ENCODE assay signal across 7 mouse cellular contexts in the genomic region with DNA sequence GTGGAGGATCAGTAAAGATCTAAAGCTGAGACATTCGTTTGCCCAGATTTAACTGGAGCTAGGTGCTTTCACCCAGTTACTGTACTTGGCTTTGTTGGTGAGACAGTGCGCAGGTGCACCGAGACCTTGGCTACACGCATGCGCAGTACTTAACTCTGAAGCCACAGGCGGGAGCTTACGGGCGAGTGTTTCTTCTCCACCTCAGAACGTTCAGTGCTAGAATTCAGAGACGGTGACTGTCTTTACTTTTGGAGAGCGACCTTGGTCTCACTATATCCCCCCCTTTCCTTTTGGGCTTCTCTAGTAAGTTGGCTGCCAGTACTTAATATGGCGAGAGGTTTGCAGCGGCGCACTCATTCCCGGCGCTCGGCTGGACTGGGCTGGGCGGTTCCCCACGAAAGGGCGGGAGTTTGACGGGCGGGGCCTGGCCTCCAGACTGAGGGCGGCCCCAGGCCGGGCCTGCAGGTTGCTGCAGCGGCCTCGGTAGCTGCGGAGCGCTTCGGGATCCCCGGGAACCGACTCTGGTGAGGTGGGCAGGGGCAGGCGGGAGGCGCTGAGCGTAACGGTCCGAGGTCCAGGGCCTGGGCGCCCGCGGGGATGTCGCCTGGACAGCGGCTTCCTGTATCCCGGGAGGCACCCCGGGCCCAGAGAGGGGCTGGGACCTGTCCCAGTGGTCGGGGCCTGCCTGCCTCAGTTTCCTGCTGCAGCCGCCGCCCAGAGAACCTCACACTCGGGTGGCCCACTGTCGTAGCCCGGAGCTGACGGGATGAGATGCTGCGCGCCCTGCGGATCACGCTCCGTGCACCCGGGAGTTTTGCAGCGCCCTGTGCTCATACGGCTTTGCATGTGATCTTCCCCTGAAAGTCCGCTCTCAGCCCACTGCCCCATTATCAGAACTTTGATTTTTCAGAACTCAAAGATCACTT. TPM values are rescaled to one million over a fixed set of nuclear protein-coding genes. Genes with fewer than 3 reads are reported as not detected.
DNase-seq lines count a peak whose midpoint lies in the region; ATAC-seq and TF ChIP-seq lines count a peak whose summit lies in the region.

Gene Cep250 (plus strand): TSS at position 325 of the 926 bp plus-strand sequence.

- H3K9ac ChIP-seq in intestine, postnatal 0 days (ENCODE audit: low read depth, low read length), result peak within 1 kb of the TSS; percentile 86
- peak within 1 kb of the TSS; percentile 96 for H3K9ac ChIP-seq in midbrain, embryonic 12.5 days (replicated peaks)

- peak within 1 kb of the TSS; percentile 79 for H3K4me2 ChIP-seq in intestine, postnatal 0 days (replicated peaks; ENCODE audit: low read depth)
- H3K4me2 ChIP-seq in midbrain, embryonic 12.5 days (replicated peaks), result peak within 1 kb of the TSS; percentile 68

- H3K36me3 ChIP-seq in intestine, postnatal 0 days (ENCODE audit: control insufficient read depth, insufficient read depth), result no peaks in the 10 kb centered on the region
- H3K36me3 ChIP-seq in midbrain, embryonic 12.5 days, result 0 out of 2 replicates have a peak, but pooled peaks cover 8% of the 10 kb centered on the region
- H3K36me3 ChIP-seq in small intestine, adult 2 months (ENCODE audit: control insufficient read depth, insufficient read depth, low read length), result no peaks in the 10 kb centered on the region

- peak within 1 kb of the TSS; percentile 82 for H3K4me3 ChIP-seq in intestine, postnatal 0 days (ENCODE audit: low read depth, low read length)
- H3K4me3 ChIP-seq in midbrain, embryonic 12.5 days, result peak within 1 kb of the TSS; percentile 84
- peak within 1 kb of the TSS; percentile 93 for H3K4me3 ChIP-seq in small intestine, adult 2 months (ENCODE audit: low read depth, low read length)

- no peak for TF ChIP-seq CTCF in intestine, postnatal 0 days (IDR thresholded peaks at IDR 0.05; ENCODE audit: low read depth)
- no peak for TF ChIP-seq CTCF in small intestine, adult 2 months (IDR thresholded peaks at IDR 0.05; ENCODE audit: extremely low read depth, insufficient read length, insufficient replicate concordance, low read depth, low read length)

- peak; percentile 98 for ATAC-seq in intestine, postnatal 0 days
- ATAC-seq in midbrain, embryonic 12.5 days (ENCODE audit: low FRiP score, low read depth), result peak; percentile 97

- H3K4me1 ChIP-seq in intestine, postnatal 0 days (replicated peaks; ENCODE audit: control insufficient read depth, insufficient read depth, low read length), result no peaks in the 10 kb centered on the region
- H3K4me1 ChIP-seq in midbrain, embryonic 12.5 days, result peaks cover 7% of the 10 kb centered on the region
- H3K4me1 ChIP-seq in small intestine, adult 2 months (ENCODE audit: control insufficient read depth, insufficient read depth, insufficient read length, low read length), result no peaks in the 10 kb centered on the region

- WGBS in intestine, postnatal 0 days, result under 1% methylated on average over 59 of the region's 59 CpGs
- WGBS in midbrain, embryonic 12.5 days, result under 1% methylated on average over 59 of the region's 59 CpGs
- WGBS in small intestine, adult 2 months, result under 1% methylated on average over 59 of the region's 59 CpGs

- intact Hi-C loops in left cerebral cortex, postnatal 4 days (cut with DNase I), result no loop called here

- H3K27ac ChIP-seq in intestine, postnatal 0 days (ENCODE audit: low read depth, low read length), result peak within 1 kb of the TSS; percentile 57
- peak within 1 kb of the TSS; percentile 84 for H3K27ac ChIP-seq in midbrain, embryonic 12.5 days (replicated peaks)
- H3K27ac ChIP-seq in small intestine, adult 2 months (ENCODE audit: insufficient read depth, low read depth, low read length), result peak within 1 kb of the TSS; percentile 78

- H3K27me3 ChIP-seq in intestine, postnatal 0 days (replicated peaks; ENCODE audit: control insufficient read depth, insufficient read depth, low read length), result no peaks in the 10 kb centered on the region
- H3K27me3 ChIP-seq in midbrain, embryonic 12.5 days, result peaks cover 8% of the 10 kb centered on the region
- H3K27me3 ChIP-seq in small intestine, adult 2 months (ENCODE audit: control insufficient read depth, insufficient read depth, low read length), result no peaks in the 10 kb centered on the region

- no peaks in the 10 kb centered on the region for H3K9me3 ChIP-seq in intestine, postnatal 0 days (ENCODE audit: control insufficient read depth)
- H3K9me3 ChIP-seq in midbrain, embryonic 12.5 days, result no peaks in the 10 kb centered on the region

- DNase-seq in adrenal gland, adult 8-10 months, result peak; percentile 88
- DNase-seq in embryo, embryonic 9.5 days (ENCODE audit: extremely low spot score), result peak; percentile 94
- DNase-seq in gonadal fat pad, adult 2 months (ENCODE audit: low read depth), result no peak
- DNase-seq in left cerebral cortex, postnatal 4 days, result peak; percentile 93

- TF ChIP-seq POLR2A in small intestine, adult 2 months (IDR thresholded peaks at IDR 0.05; ENCODE audit: low read depth, low read length), result peak; percentile 76; the same call in 1 of the 2 replicates

RNA-seq across cellular contexts. Expression of gene Cep250, which starts in this region (rescaled TPM):
- total RNA-seq in adrenal gland, adult 8-10 months (2022), result 10 to 100 TPM; 12.6 to 27.5 (median 19.7) TPM
- 15.1 and 18.4 TPM in 2 replicates for polyA plus RNA-seq in gonadal fat pad, adult 2 months (2012; rRNA removed)
- 4.0 and 5.9 TPM in 2 replicates for polyA plus RNA-seq in intestine, postnatal 0 days (2015; fragmentation: Nextera tagmentation; extraction: Ambion mirVana)
- total RNA-seq in left cerebral cortex, postnatal 4 days (2021), result 10 to 100 TPM; 22.2 to 23.9 TPM
- 26.3 and 27.3 TPM in 2 replicates for polyA plus RNA-seq in midbrain, embryonic 12.5 days (2016; fragmentation: Nextera tagmentation; extraction: Ambion mirVana)
- 4.1 and 8.7 TPM in 2 replicates for polyA plus RNA-seq in small intestine, adult 2 months (2012; rRNA removed)
